Mouse (Mus musculus) hindbrain, embryonic 13.5 days (tissue): Measurements from ENCODE around the gene Upp2. TPM values are rescaled to one million over a fixed set of nuclear protein-coding genes. Genes with fewer than 3 reads are reported as not detected.

ENCODE experiments used
- ATAC-seq: fragments of 200-750 bp; cut with Nextera tagmentation; 2 replicates; pipeline ENCODE4 v1.8.0; 2017; ENCODE audit warnings: moderate TSS enrichment; ENCODE audit not compliant: low FRiP score
- H3K27ac ChIP-seq: fragments of 300-500 bp; sonication (generic); 2 replicates; pipeline ENCODE4 v1.5.1; 2015; ENCODE audit warnings: inconsistent platforms, mild to moderate bottlenecking, moderate library complexity
- H3K27me3 ChIP-seq: fragments of 300-500 bp; sonication (generic); 2 replicates; pipeline ENCODE4 v1.6.1; 2015; ENCODE audit warnings: mild to moderate bottlenecking, inconsistent platforms
- H3K36me3 ChIP-seq: fragments of 300-500 bp; sonication (generic); 2 replicates; pipeline ENCODE4 v1.6.1; 2015; ENCODE audit warnings: mild to moderate bottlenecking, inconsistent platforms
- H3K4me1 ChIP-seq: fragments of 300-500 bp; sonication (generic); replicated peaks from 2 replicates; pipeline ENCODE4 v1.6.1; 2015; ENCODE audit warnings: inconsistent platforms
- H3K4me2 ChIP-seq: fragments of 300-500 bp; sonication (generic); 2 replicates; pipeline ENCODE4 v1.6.1; 2015; ENCODE audit warnings: inconsistent platforms, mild to moderate bottlenecking, moderate library complexity
- H3K4me3 ChIP-seq: fragments of 300-500 bp; sonication (generic); 2 replicates; pipeline ENCODE4 v1.5.1; 2015; ENCODE audit warnings: mild to moderate bottlenecking, inconsistent platforms
- H3K9ac ChIP-seq: fragments of 300-500 bp; sonication (generic); 2 replicates; pipeline ENCODE4 v1.6.1; 2015; ENCODE audit warnings: mild to moderate bottlenecking, inconsistent platforms
- H3K9me3 ChIP-seq: fragments of 300-500 bp; sonication (generic); 2 replicates; pipeline ENCODE4 v1.6.1; 2016; ENCODE audit warnings: inconsistent platforms
- WGBS: fragments of 180-500 bp; shearing (Covaris S2); methylation state at CpG from one replicate; pipeline ENCODE4 v1.1.7; 2015; 5-methylcytosine and 5-hydroxymethylcytosine counted together
- polyA plus RNA-seq: library from polyadenylated mRNA; unstranded; fragments of >200 nt; fragmentation: Nextera tagmentation; extraction: Ambion mirVana; gene quantifications from 2 replicates; pipeline ENCODE4 v1.2.1, GENCODE M21; 2015

Gene Upp2
- polyA plus RNA-seq = 13.2 and 13.4 TPM in 2 replicates

GRCm38 (mm10) chr2:58567066-58567810, at the start of gene Upp2, which contains the start of gene Acvr1:
Upp2 (plus strand) TSS chr2:58567298.
Acvr1 (minus strand) TSS chr2:58567157.
- H3K36me3 ChIP-seq = no peaks in the 10 kb centered on the region

GRCm38 (mm10) chr2:58518517-58518916, 48.6 kb upstream of the Upp2 start:
- no peak for ATAC-seq
- H3K4me1 ChIP-seq = peaks cover 16% of the 10 kb centered on the region
- WGBS = 91% methylated on average over 1 of the region's 1 CpGs

More at GRCm38 (mm10) chr2:58567066-58567810, at the start of gene Upp2, which contains the start of gene Acvr1:
- peak; percentile 95 for ATAC-seq
- 0% methylated on average over 45 of the region's 80 CpGs for WGBS
- peak within 1 kb of the TSS; percentile 73 for H3K4me2 ChIP-seq
- H3K27me3 ChIP-seq = no peaks in the 10 kb centered on the region
- no peaks in the 10 kb centered on the region for H3K9me3 ChIP-seq
- peak within 1 kb of the TSS; percentile 99 for H3K27ac ChIP-seq
- peaks cover 52% of the 10 kb centered on the region for H3K4me1 ChIP-seq
- H3K4me3 ChIP-seq = peak within 1 kb of the TSS; percentile 90
- peak within 1 kb of the TSS; percentile 92 for H3K9ac ChIP-seq

GRCm38 (mm10) chr2:58520727-58521126, 46.4 kb upstream of the Upp2 start:
- Histone ChIP-seq H3K4me3 (no peak overlapping the region), H3K27ac (no peak overlapping the region), H3K4me2 (no peak overlapping the region), H3K27me3 (no peaks in the 10 kb centered on the region), H3K4me1 (peaks cover 15% of the 10 kb centered on the region), H3K36me3 (no peaks in the 10 kb centered on the region), H3K9me3 (no peaks in the 10 kb centered on the region), H3K9ac (no peak overlapping the region)
- 93% methylated on average over 9 of the region's 9 CpGs for WGBS
- ATAC-seq = no peak

More at GRCm38 (mm10) chr2:58518517-58518916, 48.6 kb upstream of the Upp2 start:
- no peak overlapping the region for H3K4me2 ChIP-seq
- no peaks in the 10 kb centered on the region for H3K36me3 ChIP-seq
- no peak overlapping the region for H3K4me3 ChIP-seq
- H3K9ac ChIP-seq = no peak overlapping the region
- H3K9me3 ChIP-seq = no peaks in the 10 kb centered on the region
- no peak overlapping the region for H3K27ac ChIP-seq
- H3K27me3 ChIP-seq = no peaks in the 10 kb centered on the region

- no peak for ATAC-seq
- Histone ChIP-seq H3K9ac (no peak overlapping the region), H3K9me3 (no peaks in the 10 kb centered on the region), H3K4me1 (peaks cover 9% of the 10 kb centered on the region; the same call in 1 of the 2 replicates), H3K27me3 (no peaks in the 10 kb centered on the region), H3K4me2 (no peak overlapping the region), H3K36me3 (no peaks in the 10 kb centered on the region), H3K27ac (no peak overlapping the region), H3K4me3 (no peak overlapping the region)
- WGBS = 89% methylated on average over 6 of the region's 6 CpGs
These were observed 45.5 kb upstream of the Upp2 start for GRCm38 (mm10) chr2:58521621-58522020.

- 85% methylated on average over 12 of the region's 12 CpGs for WGBS
- Histone ChIP-seq H3K27me3 (no peaks in the 10 kb centered on the region), H3K4me2 (no peak overlapping the region), H3K9me3 (no peaks in the 10 kb centered on the region), H3K27ac (no peak overlapping the region), H3K9ac (no peak overlapping the region), H3K36me3 (no peaks in the 10 kb centered on the region), H3K4me1 (peaks cover 10% of the 10 kb centered on the region), H3K4me3 (no peak overlapping the region)
- no peak for ATAC-seq
These were observed 44.0 kb upstream of the Upp2 start for GRCm38 (mm10) chr2:58523097-58523496.

- ATAC-seq = no peak
- 93% methylated on average over 5 of the region's 5 CpGs for WGBS
- no peak overlapping the region for H3K9ac ChIP-seq
- H3K4me2 ChIP-seq = no peak overlapping the region
- no peaks in the 10 kb centered on the region for H3K9me3 ChIP-seq
- H3K36me3 ChIP-seq = no peaks in the 10 kb centered on the region
- H3K27me3 ChIP-seq = no peaks in the 10 kb centered on the region
- no peak overlapping the region for H3K27ac ChIP-seq
- H3K4me3 ChIP-seq = no peak overlapping the region
- peaks cover 14% of the 10 kb centered on the region for H3K4me1 ChIP-seq
These were observed 43.2 kb upstream of the Upp2 start for GRCm38 (mm10) chr2:58523894-58524293.

- peaks cover 17% of the 10 kb centered on the region for H3K4me1 ChIP-seq
- no peak overlapping the region for H3K4me2 ChIP-seq
- no peaks in the 10 kb centered on the region for H3K27me3 ChIP-seq
- ATAC-seq = no peak
- WGBS = 85% methylated on average over 6 of the region's 6 CpGs
- H3K4me3 ChIP-seq = no peak overlapping the region
- no peaks in the 10 kb centered on the region for H3K9me3 ChIP-seq
- no peaks in the 10 kb centered on the region for H3K36me3 ChIP-seq
- no peak overlapping the region for H3K27ac ChIP-seq
- no peak overlapping the region for H3K9ac ChIP-seq
These were observed 42.7 kb upstream of the Upp2 start for GRCm38 (mm10) chr2:58524356-58524755.

GRCm38 (mm10) chr2:58527786-58528185, 39.3 kb upstream of the Upp2 start:
- no peak overlapping the region for H3K4me2 ChIP-seq
- peaks cover 43% of the 10 kb centered on the region for H3K4me1 ChIP-seq
- WGBS = 79% methylated on average over 3 of the region's 3 CpGs
- no peaks in the 10 kb centered on the region for H3K27me3 ChIP-seq
- no peak for ATAC-seq
- no peak overlapping the region for H3K27ac ChIP-seq
- no peak overlapping the region for H3K4me3 ChIP-seq
- no peaks in the 10 kb centered on the region for H3K9me3 ChIP-seq
- no peak overlapping the region for H3K9ac ChIP-seq
- H3K36me3 ChIP-seq = no peaks in the 10 kb centered on the region

- Histone ChIP-seq H3K27me3 (no peaks in the 10 kb centered on the region), H3K4me1 (peaks cover 54% of the 10 kb centered on the region), H3K9ac (peak overlapping the region; percentile 43; the same call in 1 of the 2 replicates), H3K4me3 (no peak overlapping the region), H3K4me2 (no peak overlapping the region), H3K9me3 (no peaks in the 10 kb centered on the region), H3K27ac (peak overlapping the region; percentile 79), H3K36me3 (no peaks in the 10 kb centered on the region)
- ATAC-seq = no peak
- WGBS = 73% methylated on average over 5 of the region's 5 CpGs
These were observed 37.7 kb upstream of the Upp2 start for GRCm38 (mm10) chr2:58529384-58529783.

- no peak for ATAC-seq
- Histone ChIP-seq H3K9me3 (no peaks in the 10 kb centered on the region), H3K4me3 (no peak overlapping the region), H3K4me1 (peaks cover 60% of the 10 kb centered on the region), H3K9ac (no peak overlapping the region), H3K4me2 (no peak overlapping the region), H3K27ac (peak overlapping the region; percentile 79), H3K27me3 (no peaks in the 10 kb centered on the region), H3K36me3 (no peaks in the 10 kb centered on the region)
- 11% methylated on average over 7 of the region's 7 CpGs for WGBS
These were observed 37.1 kb upstream of the Upp2 start for GRCm38 (mm10) chr2:58529860-58530440.

- Histone ChIP-seq H3K9me3 (no peaks in the 10 kb centered on the region), H3K36me3 (no peaks in the 10 kb centered on the region), H3K4me3 (no peak overlapping the region), H3K4me1 (peaks cover 66% of the 10 kb centered on the region), H3K9ac (no peak overlapping the region), H3K4me2 (no peak overlapping the region), H3K27me3 (no peaks in the 10 kb centered on the region), H3K27ac (peak overlapping the region; percentile 79)
- 71% methylated on average over 4 of the region's 4 CpGs for WGBS
- ATAC-seq = no peak
These were observed 36.6 kb upstream of the Upp2 start for GRCm38 (mm10) chr2:58530521-58530920.

- Histone ChIP-seq H3K4me2 (peak overlapping the region; percentile 43), H3K4me3 (0 out of 2 replicates have a peak overlapping the region, but pooled peaks have one; percentile 5), H3K9ac (0 out of 2 replicates have a peak overlapping the region, but pooled peaks have one; percentile 13), H3K27ac (peak overlapping the region; percentile 83), H3K4me1 (peaks cover 66% of the 10 kb centered on the region), H3K9me3 (no peaks in the 10 kb centered on the region), H3K27me3 (no peaks in the 10 kb centered on the region), H3K36me3 (peaks cover 10% of the 10 kb centered on the region)
- WGBS = 15% methylated on average over 10 of the region's 10 CpGs
- peak; percentile 88 for ATAC-seq
These were observed 34.7 kb upstream of the Upp2 start for GRCm38 (mm10) chr2:58532260-58532850.
